Mouse (Mus musculus) cortical plate, adult 2 months (tissue): ENCODE measurements around the gene Gm5134.

Experiments used
- CTCF ChIP-seq: fragments of 200-500 bp; IDR thresholded peaks from 2 replicates; pipeline ENCODE4 v1.5.1; 2011; ENCODE audit warnings: mild to moderate bottlenecking, control low read depth, low read length; ENCODE audit not compliant: insufficient read depth; ENCODE audit errors: extremely low read depth
- POLR2A ChIP-seq: fragments of 200-500 bp; IDR thresholded peaks from 2 replicates; pipeline ENCODE4 v1.6.1; 2011; ENCODE audit warnings: mild to moderate bottlenecking, low read length, control low read depth; ENCODE audit not compliant: insufficient read depth; ENCODE audit errors: extremely low read depth

DNA sequence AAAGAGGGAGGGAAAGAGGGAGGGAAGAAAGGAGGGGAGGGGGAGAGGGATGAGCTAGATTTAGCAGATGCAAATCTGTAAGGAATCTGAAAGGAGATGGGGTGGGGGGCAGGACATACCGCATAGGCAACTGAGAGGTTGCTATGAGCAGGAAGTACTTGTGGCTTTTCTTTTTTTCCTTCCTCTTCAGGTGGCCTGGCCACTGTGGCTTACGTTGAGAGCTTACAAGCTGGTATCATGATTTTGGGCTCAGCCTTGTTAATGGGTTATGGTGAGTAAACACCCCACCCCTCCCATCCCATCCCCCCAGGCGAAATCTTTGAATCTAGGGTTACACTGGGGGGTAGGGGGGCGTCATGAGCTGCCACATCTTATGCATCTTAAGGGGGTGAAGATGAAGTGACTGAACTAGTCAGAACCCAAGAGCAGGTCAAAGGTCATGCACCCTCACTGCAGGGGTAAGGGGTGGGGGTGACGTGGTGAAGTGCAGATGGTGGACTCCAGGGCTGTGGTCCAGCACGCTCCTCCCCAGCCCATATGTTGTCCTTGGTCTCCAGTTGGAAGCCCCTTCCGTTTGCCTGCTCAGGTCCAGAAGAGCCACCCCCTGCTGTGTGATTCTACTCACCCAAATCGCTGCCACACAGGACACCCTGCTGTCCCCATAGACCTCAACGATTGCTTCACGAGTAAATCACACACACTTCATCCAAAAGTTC lies 24.0 kb downstream of the Gm5134 start:
- TF ChIP-seq POLR2A (no peak), CTCF (no peak)
